Comparison of ENCODE assay signal across 8 mouse cellular contexts in genomic region chr17:35090166-35090932, GRCm38 (mm10). TPM values are rescaled to one million over a fixed set of nuclear protein-coding genes. Genes with fewer than 3 reads are reported as not detected.
DNase-seq lines count a peak whose midpoint lies in the region; ATAC-seq and TF ChIP-seq lines count a peak whose summit lies in the region.

No protein-coding gene starts in this region.

- DNase-seq in left cerebral cortex, adult 2 months (ENCODE audit: extremely low spot score in 1 of 2, low spot score in 2 of 2), result no peak
- no peak for DNase-seq in left cerebral cortex, postnatal 10 days (ENCODE audit: extremely low spot score in 1 of 2, low spot score in 2 of 2)
- peak; percentile 83 to 92 for DNase-seq in cerebellum, adult 18-20 months
- DNase-seq in gastrocnemius, postnatal 14 days, result peak; percentile 39
- DNase-seq in skeletal muscle tissue, adult 2 months (ENCODE audit: low read depth, low spot score), result peak; percentile 65
- no peak for DNase-seq in embryo, embryonic 10.5 days (ENCODE audit: low spot score)
- DNase-seq in kidney, adult 9 months, result no peak

- H3K4me2 ChIP-seq in limb, embryonic 15.5 days, result peak overlapping the region; percentile 53

- peaks cover 13% of the 10 kb centered on the region for H3K4me1 ChIP-seq in limb, embryonic 15.5 days

- peak overlapping the region; percentile 72 for H3K4me3 ChIP-seq in left cerebral cortex, adult 2 months
- peak overlapping the region; percentile 70 for H3K4me3 ChIP-seq in limb, embryonic 15.5 days

- H3K36me3 ChIP-seq in limb, embryonic 15.5 days, result peaks cover 44% of the 10 kb centered on the region

- no peaks in the 10 kb centered on the region for H3K9me3 ChIP-seq in limb, embryonic 15.5 days

- H3K27ac ChIP-seq in left cerebral cortex, adult 2 months, result peak overlapping the region; percentile 99; the same call in 1 of the 2 replicates
- peak overlapping the region; percentile 98; the same call in 1 of the 2 replicates for H3K27ac ChIP-seq in limb, embryonic 15.5 days

- no peaks in the 10 kb centered on the region; the same call in 1 of the 2 replicates for H3K27me3 ChIP-seq in limb, embryonic 15.5 days

- no peak for ATAC-seq in limb, embryonic 15.5 days (ENCODE audit: insufficient number of reproducible peaks, low FRiP score, low TSS enrichment, low read depth)

- no peak for TF ChIP-seq CTCF in left cerebral cortex, adult 2 months (IDR thresholded peaks at IDR 0.05)

- WGBS in limb, embryonic 15.5 days, result 57% methylated on average over 8 of the region's 8 CpGs

- peak overlapping the region; percentile 94 for H3K9ac ChIP-seq in limb, embryonic 15.5 days

- intact Hi-C loops in left cerebral cortex, adult 2 months (cut with DNase I), result no loop called here
- intact Hi-C loops in left cerebral cortex, postnatal 10 days (cut with DNase I), result no loop called here
- intact Hi-C loops in gastrocnemius, postnatal 14 days (cut with DNase I; ENCODE audit: low total_unique reads), result no loop called here

RNA-seq across cellular contexts. Expression of gene Abhd16a, which starts 1.3 kb away (rescaled TPM):
- total RNA-seq in left cerebral cortex, adult 2 months (2021), result 100 to 1,000 TPM; 109 to 117 TPM
- total RNA-seq in left cerebral cortex, postnatal 10 days (2021), result 10 to 100 TPM; 84.4 to 91.5 TPM
- 10 to 100 TPM; 52.8 to 58.5 TPM for total RNA-seq in gastrocnemius, postnatal 14 days (2021)
- polyA plus RNA-seq in limb, embryonic 15.5 days (2015; fragmentation: Nextera tagmentation; extraction: Ambion mirVana), result 101 and 112 TPM in 2 replicates

RNA-seq across cellular contexts. Expression of gene Ly6g6f, which starts 4.9 kb away (rescaled TPM):
- under 1 TPM in 1 of 2 experiments, not detected in 1; 0.29 TPM for total RNA-seq in left cerebral cortex, adult 2 months (2021)
- total RNA-seq in left cerebral cortex, postnatal 10 days (2021), result not detected
- total RNA-seq in gastrocnemius, postnatal 14 days (2021), result not detected
- 0.13 and 0.20 TPM in 2 replicates for polyA plus RNA-seq in limb, embryonic 15.5 days (2015; fragmentation: Nextera tagmentation; extraction: Ambion mirVana)

RNA-seq across cellular contexts. Expression of gene Ly6g6d, which starts 12.5 kb away (rescaled TPM):
- 1 to 10 TPM in 1 of 2 experiments, under 1 TPM in 1; 0.70 to 1.1 TPM for total RNA-seq in left cerebral cortex, adult 2 months (2021)
- 1 to 10 TPM in 1 of 2 experiments, not detected in 1; 1.1 TPM for total RNA-seq in left cerebral cortex, postnatal 10 days (2021)
- under 1 TPM; 0.64 TPM for total RNA-seq in gastrocnemius, postnatal 14 days (2021)
- polyA plus RNA-seq in limb, embryonic 15.5 days (2015; fragmentation: Nextera tagmentation; extraction: Ambion mirVana), result 1.1 and 2.4 TPM in 2 replicates

RNA-seq across cellular contexts. Expression of gene Ly6g6e, which starts 13.6 kb away (rescaled TPM):
- 1 to 10 TPM; 2.1 to 3.6 TPM for total RNA-seq in left cerebral cortex, adult 2 months (2021)
- 1 to 10 TPM; 1.6 to 2.3 TPM for total RNA-seq in left cerebral cortex, postnatal 10 days (2021)
- not detected for total RNA-seq in gastrocnemius, postnatal 14 days (2021)
- 50.6 and 53.7 TPM in 2 replicates for polyA plus RNA-seq in limb, embryonic 15.5 days (2015; fragmentation: Nextera tagmentation; extraction: Ambion mirVana)

RNA-seq across cellular contexts. Expression of gene Ly6g5c, which starts 17.7 kb away (rescaled TPM):
- total RNA-seq in left cerebral cortex, adult 2 months (2021), result not detected
- not detected for total RNA-seq in left cerebral cortex, postnatal 10 days (2021)
- not detected for total RNA-seq in gastrocnemius, postnatal 14 days (2021)
- not detected in 2 replicates for polyA plus RNA-seq in limb, embryonic 15.5 days (2015; fragmentation: Nextera tagmentation; extraction: Ambion mirVana)

Comparison
In these comparisons a context has a peak if more than half of its experiments do, and no peak if none do; other contexts are left out.
1. DNase-seq: peak in cerebellum, adult 18-20 months (2 of 2), gastrocnemius, postnatal 14 days (single experiment) and skeletal muscle tissue, adult 2 months (single experiment); none in left cerebral cortex, adult 2 months (0 of 2), left cerebral cortex, postnatal 10 days (0 of 2), embryo, embryonic 10.5 days (single experiment) and kidney, adult 9 months (single experiment).